Mouse (Mus musculus) ES-CJ7 (cell line): ENCODE measurements around the gene Acly.

Experiments used
- DNase-seq: peaks from one replicate; pipeline ENCODE4 v3.0.0; 2011; ENCODE audit warnings: low read depth, low spot score

Acly gene

GRCm38 (mm10) chr11:100545746-100546085, 17.9 kb upstream of the Acly start:
- DNase-seq, result no peak

GRCm38 (mm10) chr11:100544832-100545745, 17.3 kb upstream of the Acly start, which contains the start of gene Ttc25:
TSS of gene Ttc25 (plus strand) at chr11:100545607.
- peak; percentile 95 for DNase-seq

- no peak for DNase-seq
These were observed 13.8 kb upstream of the Acly start for GRCm38 (mm10) chr11:100541577-100541976.

GRCm38 (mm10) chr11:100540966-100541365, 13.2 kb upstream of the Acly start:
- DNase-seq, result no peak

GRCm38 (mm10) chr11:100536466-100536865, 8.7 kb upstream of the Acly start:
- no peak for DNase-seq

- DNase-seq, result no peak
These were observed 8.2 kb upstream of the Acly start for GRCm38 (mm10) chr11:100535996-100536395.

GRCm38 (mm10) chr11:100534821-100535220, 7.0 kb upstream of the Acly start:
- DNase-seq, result peak; percentile 59

GRCm38 (mm10) chr11:100534411-100534810, 6.6 kb upstream of the Acly start:
- DNase-seq, result peak; percentile 82

GRCm38 (mm10) chr11:100533871-100534270, 6.1 kb upstream of the Acly start:
- peak; percentile 60 for DNase-seq

- DNase-seq, result no peak
These were observed 770 bp upstream of the Acly start for GRCm38 (mm10) chr11:100528375-100529165.

GRCm38 (mm10) chr11:100527066-100527457, 738 bp downstream of the Acly start:
- peak; percentile 70 for DNase-seq

- DNase-seq, result no peak
These were observed 1.6 kb downstream of the Acly start for GRCm38 (mm10) chr11:100526052-100526816.

- DNase-seq, result no peak
These were observed 2.7 kb downstream of the Acly start for GRCm38 (mm10) chr11:100524987-100525630.

- no peak for DNase-seq
These were observed 3.4 kb downstream of the Acly start for GRCm38 (mm10) chr11:100524358-100524757.

GRCm38 (mm10) chr11:100520838-100521237, 7.0 kb downstream of the Acly start:
- DNase-seq, result no peak

- DNase-seq, result no peak
These were observed 8.6 kb downstream of the Acly start for GRCm38 (mm10) chr11:100519188-100519587.

- no peak for DNase-seq
These were observed 9.6 kb downstream of the Acly start for GRCm38 (mm10) chr11:100518188-100518591.

- DNase-seq, result no peak
These were observed 11.5 kb downstream of the Acly start for GRCm38 (mm10) chr11:100516291-100516690.

- no peak for DNase-seq
These were observed 12.0 kb downstream of the Acly start for GRCm38 (mm10) chr11:100515789-100516188.

- no peak for DNase-seq
These were observed 12.7 kb downstream of the Acly start for GRCm38 (mm10) chr11:100515061-100515460.

- DNase-seq, result no peak
These were observed 14.1 kb downstream of the Acly start for GRCm38 (mm10) chr11:100513716-100514115.
